Mouse (Mus musculus): ENCODE measurements around the gene Stim2. TPM values are rescaled to one million over a fixed set of nuclear protein-coding genes. Genes with fewer than 3 reads are reported as not detected.

Stim2 gene
- total and polyA plus RNA-seq, 2 experiments = 12.2 to 13.2 TPM

DNA sequence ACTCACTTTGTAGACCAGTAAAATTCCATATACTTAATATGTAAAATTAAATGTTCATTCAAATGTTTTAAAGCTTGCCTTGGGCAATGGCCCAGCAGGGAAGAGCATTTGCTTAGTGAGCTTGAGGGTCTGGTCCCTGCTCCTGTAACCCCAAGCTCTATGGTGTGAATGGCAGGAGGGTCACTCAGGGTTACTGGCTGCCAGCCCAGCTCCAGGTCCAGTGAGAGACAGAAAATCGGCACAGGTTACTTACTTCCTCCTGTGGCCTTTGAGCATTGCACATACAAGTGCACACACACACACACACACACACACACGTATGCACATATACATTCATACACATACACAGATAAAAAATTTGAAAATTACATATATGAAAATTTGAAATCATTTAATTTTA is 42.3 kb upstream of the Stim2 start:
- Histone ChIP-seq H3K27me3 (ENCODE audit: control insufficient read depth, insufficient read depth, low read length) (no peaks in the 10 kb centered on the region), H3K79me2 (ENCODE audit: control insufficient read depth, insufficient read depth, low read length) (no peaks in the 10 kb centered on the region), H3K27ac (replicated peaks; ENCODE audit: insufficient read depth, low read depth, low read length) (no peak overlapping the region), H3K4me1 (ENCODE audit: control insufficient read depth, insufficient read depth, low read length) (peaks cover 16% of the 10 kb centered on the region), H3K9ac (ENCODE audit: low read depth, low read length) (no peak overlapping the region), H3K4me3 (ENCODE audit: insufficient read depth, low read depth, low read length) (no peak overlapping the region), H3K36me3 (ENCODE audit: control insufficient read depth, insufficient read depth, low read length) (no peaks in the 10 kb centered on the region)
- peak; percentile 72 for DNase-seq (ENCODE audit: extremely low read depth, low read depth, low spot score)
- no peak for TF ChIP-seq POLR2A (IDR thresholded peaks at IDR 0.05; ENCODE audit: extremely low read depth, insufficient read depth, low read length)
- no peak for TF ChIP-seq CTCF (IDR thresholded peaks at IDR 0.05; ENCODE audit: low read depth, low read length)
- 28% methylated on average over 2 of the region's 2 CpGs for WGBS

DNA sequence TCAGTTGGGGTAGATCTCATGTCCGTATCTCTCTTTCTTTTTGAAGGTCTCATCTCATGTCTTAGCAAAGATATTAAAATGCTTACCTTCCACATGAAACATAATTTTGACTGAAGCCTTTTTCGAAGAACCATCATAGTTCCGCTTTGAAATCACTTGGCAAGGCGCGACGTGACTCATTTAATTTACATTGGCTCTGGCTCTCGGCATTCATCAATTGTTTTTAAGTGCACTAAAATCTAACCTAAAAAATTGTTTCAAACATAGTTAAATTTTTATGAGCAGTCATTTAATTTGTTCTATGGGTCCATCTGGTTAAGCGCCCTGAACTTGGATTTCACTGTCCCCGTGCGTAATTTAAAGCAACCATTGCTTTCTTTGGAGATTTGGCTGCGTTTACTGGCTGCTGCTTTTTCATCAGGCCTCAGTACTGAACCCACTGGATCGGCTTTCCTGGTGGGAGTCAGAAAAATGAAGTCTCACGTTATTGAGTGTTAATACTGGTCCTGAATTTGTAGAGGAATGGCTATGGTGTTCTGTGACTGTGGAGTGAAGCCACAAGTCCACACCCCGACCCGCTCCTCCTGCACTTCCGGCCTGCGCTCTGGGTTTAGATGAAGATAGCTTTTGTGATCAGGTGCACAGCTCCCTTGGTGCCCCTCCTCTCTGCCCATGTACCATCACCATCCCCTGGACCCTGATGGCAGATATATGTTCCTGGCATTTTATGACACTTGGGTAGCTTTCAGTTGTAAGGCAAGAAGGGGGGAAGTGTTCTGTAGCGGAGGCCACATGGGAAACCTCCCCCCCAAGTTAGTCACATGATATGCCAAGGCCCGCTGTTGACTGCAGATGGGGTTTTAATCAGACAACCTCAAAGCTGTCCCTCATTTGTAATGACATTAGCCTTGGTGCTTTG is 41.6 kb upstream of the Stim2 start:
- peak; percentile 77 for DNase-seq (ENCODE audit: extremely low read depth, low read depth, low spot score)
- H3K27me3 ChIP-seq (ENCODE audit: control insufficient read depth, insufficient read depth, low read length) = no peaks in the 10 kb centered on the region
- H3K27ac ChIP-seq (replicated peaks; ENCODE audit: insufficient read depth, low read depth, low read length) = peak overlapping the region; percentile 97
- 36% methylated on average over 19 of the region's 19 CpGs for WGBS
- H3K9ac ChIP-seq (ENCODE audit: low read depth, low read length) = peak overlapping the region; percentile 42; the same call in 1 of the 2 replicates
- H3K79me2 ChIP-seq (ENCODE audit: control insufficient read depth, insufficient read depth, low read length) = no peaks in the 10 kb centered on the region
- H3K4me3 ChIP-seq (ENCODE audit: insufficient read depth, low read depth, low read length) = no peak overlapping the region
- peaks cover 19% of the 10 kb centered on the region for H3K4me1 ChIP-seq (ENCODE audit: control insufficient read depth, insufficient read depth, low read length)
- TF ChIP-seq POLR2A (IDR thresholded peaks at IDR 0.05; ENCODE audit: extremely low read depth, insufficient read depth, low read length) (no peak), CTCF (IDR thresholded peaks at IDR 0.05; ENCODE audit: low read depth, low read length) (no peak)
- H3K36me3 ChIP-seq (ENCODE audit: control insufficient read depth, insufficient read depth, low read length) = no peaks in the 10 kb centered on the region

DNA sequence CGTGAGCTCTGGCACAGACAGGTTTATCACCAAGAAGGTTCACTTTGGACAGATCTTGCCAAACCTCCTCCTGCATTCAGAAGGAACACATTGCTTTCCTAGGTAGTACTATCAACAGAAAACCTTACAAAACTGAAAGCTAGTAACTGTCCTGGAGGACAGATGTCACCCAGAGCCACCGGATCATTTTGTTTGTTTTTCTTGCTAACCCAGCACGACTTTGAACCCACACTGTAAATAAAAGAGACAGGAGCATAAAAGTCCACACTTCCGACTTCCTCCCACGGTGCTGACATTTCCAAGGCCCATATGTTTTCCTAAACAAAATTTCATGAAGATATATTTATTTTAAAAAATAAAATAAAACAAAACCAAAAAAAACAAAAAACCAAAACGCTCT is 41.0 kb upstream of the Stim2 start:
- Histone ChIP-seq H3K27me3 (ENCODE audit: control insufficient read depth, insufficient read depth, low read length) (no peaks in the 10 kb centered on the region), H3K9ac (ENCODE audit: low read depth, low read length) (peak overlapping the region; percentile 42; the same call in 1 of the 2 replicates), H3K4me3 (ENCODE audit: insufficient read depth, low read depth, low read length) (no peak overlapping the region), H3K36me3 (ENCODE audit: control insufficient read depth, insufficient read depth, low read length) (no peaks in the 10 kb centered on the region), H3K4me1 (ENCODE audit: control insufficient read depth, insufficient read depth, low read length) (peaks cover 23% of the 10 kb centered on the region), H3K27ac (replicated peaks; ENCODE audit: insufficient read depth, low read depth, low read length) (peak overlapping the region; percentile 97), H3K79me2 (ENCODE audit: control insufficient read depth, insufficient read depth, low read length) (no peaks in the 10 kb centered on the region)
- DNase-seq (ENCODE audit: extremely low read depth, low read depth, low spot score) = peak; percentile 98
- WGBS = 22% methylated on average over 6 of the region's 6 CpGs
- TF ChIP-seq POLR2A (IDR thresholded peaks at IDR 0.05; ENCODE audit: extremely low read depth, insufficient read depth, low read length) (no peak), CTCF (IDR thresholded peaks at IDR 0.05; ENCODE audit: low read depth, low read length) (no peak)

DNA sequence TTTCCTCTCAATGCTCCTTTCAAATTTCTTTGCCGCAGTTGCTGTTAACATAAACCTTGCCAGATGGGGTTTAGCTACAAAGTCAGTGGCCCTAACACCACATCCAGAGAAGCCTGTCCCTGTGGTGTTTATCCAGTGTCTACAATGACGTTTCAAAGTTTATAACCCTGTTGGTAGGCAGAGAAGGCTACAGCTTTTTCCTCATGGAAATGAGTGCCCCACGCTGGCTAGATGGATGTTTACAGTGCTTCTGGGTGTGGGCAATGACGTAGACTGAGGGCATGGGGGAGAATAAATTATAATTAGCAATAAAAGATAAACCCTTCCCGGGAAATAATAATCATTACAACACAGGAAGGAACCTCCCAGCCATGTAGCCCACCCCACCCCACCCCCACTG is 37.1 kb upstream of the Stim2 start:
- Histone ChIP-seq H3K27ac (replicated peaks; ENCODE audit: insufficient read depth, low read depth, low read length) (0 out of 2 replicates have a peak overlapping the region, but pooled peaks have one; percentile 34), H3K36me3 (ENCODE audit: control insufficient read depth, insufficient read depth, low read length) (no peaks in the 10 kb centered on the region), H3K27me3 (ENCODE audit: control insufficient read depth, insufficient read depth, low read length) (no peaks in the 10 kb centered on the region), H3K4me1 (ENCODE audit: control insufficient read depth, insufficient read depth, low read length) (peaks cover 37% of the 10 kb centered on the region), H3K9ac (ENCODE audit: low read depth, low read length) (no peak overlapping the region), H3K79me2 (ENCODE audit: control insufficient read depth, insufficient read depth, low read length) (no peaks in the 10 kb centered on the region), H3K4me3 (ENCODE audit: insufficient read depth, low read depth, low read length) (no peak overlapping the region)
- peak; percentile 46 for DNase-seq (ENCODE audit: extremely low read depth, low read depth, low spot score)
- 22% methylated on average over 5 of the region's 5 CpGs for WGBS
- no peak for TF ChIP-seq CTCF (IDR thresholded peaks at IDR 0.05; ENCODE audit: low read depth, low read length)
- TF ChIP-seq POLR2A (IDR thresholded peaks at IDR 0.05; ENCODE audit: extremely low read depth, insufficient read depth, low read length) = no peak

GRCm38 (mm10) chr5:53961830-53962515 is 36.3 kb upstream of the Stim2 start:
- H3K4me3 ChIP-seq (ENCODE audit: insufficient read depth, low read depth, low read length) = no peak overlapping the region
- 16% methylated on average over 12 of the region's 12 CpGs for WGBS
- no peak for TF ChIP-seq POLR2A (IDR thresholded peaks at IDR 0.05; ENCODE audit: extremely low read depth, insufficient read depth, low read length)
- TF ChIP-seq CTCF (IDR thresholded peaks at IDR 0.05; ENCODE audit: low read depth, low read length) = no peak
- no peaks in the 10 kb centered on the region for H3K36me3 ChIP-seq (ENCODE audit: control insufficient read depth, insufficient read depth, low read length)
- peak; percentile 97 for DNase-seq (ENCODE audit: extremely low read depth, low read depth, low spot score)
- H3K9ac ChIP-seq (ENCODE audit: low read depth, low read length) = peak overlapping the region; percentile 58
- no peaks in the 10 kb centered on the region for H3K27me3 ChIP-seq (ENCODE audit: control insufficient read depth, insufficient read depth, low read length)
- H3K4me1 ChIP-seq (ENCODE audit: control insufficient read depth, insufficient read depth, low read length) = peaks cover 35% of the 10 kb centered on the region
- peak overlapping the region; percentile 87 for H3K27ac ChIP-seq (replicated peaks; ENCODE audit: insufficient read depth, low read depth, low read length)
- no peaks in the 10 kb centered on the region for H3K79me2 ChIP-seq (ENCODE audit: control insufficient read depth, insufficient read depth, low read length)

Data from liver, adult 2 months (tissue).